ENCODE assay signal across 9 mouse cellular contexts in genomic region chr11:101395110-101395509, GRCm38 (mm10). TPM values are rescaled to one million over a fixed set of nuclear protein-coding genes. Genes with fewer than 3 reads are reported as not detected.
DNase-seq lines count a peak whose midpoint lies in the region; ATAC-seq and TF ChIP-seq lines count a peak whose summit lies in the region.
"Had no signal": no experiment of that assay in that cellular context is flagged by ENCODE, and none has a peak within 500 bp of the region (broad histone marks: within the 10 kb centered on the region; RNA-seq: fewer than 3 reads in every experiment).

No protein-coding gene starts in this region.

- DNase-seq in cerebellum, adult 11-12 months = peak; percentile 29
- no peak for DNase-seq in cerebellum, adult 9-10 months
- peak; percentile 80 to 88 for DNase-seq in heart, postnatal 14 days
- peak; percentile 56 to 83 for DNase-seq in layer of hippocampus, adult 18-20 months (ENCODE audit: low spot score in 2 of 2)
- peak; percentile 85 for DNase-seq in lung, postnatal 14 days
- DNase-seq in spleen, postnatal 36 days (ENCODE audit: low spot score in 2 of 2) = peak; percentile 17 to 28

- peak; percentile 76 for TF ChIP-seq CTCF in bone marrow macrophage, adult 2 months (IDR thresholded peaks at IDR 0.05; ENCODE audit: low read depth, low read length)

- TF ChIP-seq POLR2A in bone marrow macrophage, adult 2 months (IDR thresholded peaks at IDR 0.05; ENCODE audit: borderline replicate concordance, low read depth, low read length) = no peak

- H3K4me1 ChIP-seq in bone marrow macrophage, adult 2 months (ENCODE audit: control insufficient read depth, insufficient read depth, low read length) = peaks cover 11% of the 10 kb centered on the region
- H3K4me1 ChIP-seq: neural tube, embryonic 12.5 days had no signal

- intact Hi-C loops in heart, postnatal 14 days (cut with DNase I) = loop anchor here (1.0 to 5.0 kb wide), 3 partner anchors 40 to 183 kb away; no protein-coding TSS in a partner anchor

- peak; percentile 75; the same call in 1 of the 2 replicates for ATAC-seq in erythroid progenitor cell, adult 5-6 weeks (replicated peaks; ENCODE audit: low FRiP score, poor library complexity, severe bottlenecking)

- H3K27ac ChIP-seq in bone marrow macrophage, adult 2 months (ENCODE audit: insufficient read depth, low read depth, low read length) = no peak overlapping the region
- H3K27ac ChIP-seq: neural tube, embryonic 12.5 days had no signal

- no peak overlapping the region for H3K4me3 ChIP-seq in bone marrow macrophage, adult 2 months (ENCODE audit: insufficient read depth, low read length)
- H3K4me3 ChIP-seq: neural tube, embryonic 12.5 days had no signal

RNA-seq across cellular contexts. Expression of gene Aarsd1, which starts 22.3 kb away (rescaled TPM):
- polyA plus RNA-seq in bone marrow macrophage, adult 2 months (2012; ENCODE audit: insufficient read depth, insufficient read length, missing spikeins) = 15.4 and 17.8 TPM in 2 replicates
- total RNA-seq in erythroid progenitor cell, adult 5-6 weeks (2015; ENCODE audit: low replicate concordance) = 2.1 and 20.9 TPM in 2 replicates
- 13.1 and 27.7 TPM in 2 replicates for total RNA-seq in erythroid progenitor cell, adult 5-6 weeks (2017; ENCODE audit: low replicate concordance)
- 10 to 100 TPM; 14.2 to 21.3 TPM for total RNA-seq in heart, postnatal 14 days (2021)
- total RNA-seq in layer of hippocampus, adult 18-20 months (2021) = 10 to 100 TPM; 45.9 to 51.1 TPM

RNA-seq across cellular contexts. Expression of gene G6pc, which starts 27.7 kb away (rescaled TPM):
- polyA plus RNA-seq in bone marrow macrophage, adult 2 months (2012; ENCODE audit: insufficient read depth, insufficient read length, missing spikeins) = not detected in 2 replicates
- total RNA-seq in erythroid progenitor cell, adult 5-6 weeks (2015; ENCODE audit: low replicate concordance) = not detected in 2 replicates
- not detected in 2 replicates for total RNA-seq in erythroid progenitor cell, adult 5-6 weeks (2017; ENCODE audit: low replicate concordance)
- not detected for total RNA-seq in heart, postnatal 14 days (2021)
- total RNA-seq in layer of hippocampus, adult 18-20 months (2021) = not detected
- polyA plus RNA-seq: neural tube, embryonic 12.5 days had no signal

RNA-seq across cellular contexts. Expression of gene Gm27029, which starts 29.5 kb away (rescaled TPM):
- 3.9 and 5.3 TPM in 2 replicates for polyA plus RNA-seq in bone marrow macrophage, adult 2 months (2012; ENCODE audit: insufficient read depth, insufficient read length, missing spikeins)
- 3.2 TPM in 1 of 2 replicates, not detected in the other for total RNA-seq in erythroid progenitor cell, adult 5-6 weeks (2015; ENCODE audit: low replicate concordance)
- total RNA-seq in erythroid progenitor cell, adult 5-6 weeks (2017; ENCODE audit: low replicate concordance) = not detected in 2 replicates
- total RNA-seq in heart, postnatal 14 days (2021) = 10 to 100 TPM in 1 of 2 experiments, 1 to 10 TPM in 1; 3.2 to 11.2 TPM
- 1 to 10 TPM; 6.3 to 6.4 TPM for total RNA-seq in layer of hippocampus, adult 18-20 months (2021)

RNA-seq across cellular contexts. Expression of gene Rundc1, which starts 29.8 kb away (rescaled TPM):
- polyA plus RNA-seq in bone marrow macrophage, adult 2 months (2012; ENCODE audit: insufficient read depth, insufficient read length, missing spikeins) = 11.4 and 12.0 TPM in 2 replicates
- 0.42 and 1.8 TPM in 2 replicates for total RNA-seq in erythroid progenitor cell, adult 5-6 weeks (2015; ENCODE audit: low replicate concordance)
- 1.8 and 2.6 TPM in 2 replicates for total RNA-seq in erythroid progenitor cell, adult 5-6 weeks (2017; ENCODE audit: low replicate concordance)
- 10 to 100 TPM; 10.8 to 11.1 TPM for total RNA-seq in heart, postnatal 14 days (2021)
- 10 to 100 TPM; 36.5 to 36.8 TPM for total RNA-seq in layer of hippocampus, adult 18-20 months (2021)

RNA-seq across cellular contexts. Expression of gene Ptges3l, which starts 30.0 kb away (rescaled TPM):
- 4.5 and 4.7 TPM in 2 replicates for polyA plus RNA-seq in bone marrow macrophage, adult 2 months (2012; ENCODE audit: insufficient read depth, insufficient read length, missing spikeins)
- total RNA-seq in erythroid progenitor cell, adult 5-6 weeks (2015; ENCODE audit: low replicate concordance) = not detected in 2 replicates
- total RNA-seq in erythroid progenitor cell, adult 5-6 weeks (2017; ENCODE audit: low replicate concordance) = not detected in 2 replicates
- 10 to 100 TPM; 60.2 to 61.2 TPM for total RNA-seq in heart, postnatal 14 days (2021)
- 1 to 10 TPM in 1 of 2 experiments, under 1 TPM in 1; 0.99 to 2.0 TPM for total RNA-seq in layer of hippocampus, adult 18-20 months (2021)
